Mouse (Mus musculus) layer of hippocampus, postnatal 14 days (tissue): ENCODE data around the gene Ldlrad3. TPM values are rescaled to one million over a fixed set of nuclear protein-coding genes. Genes with fewer than 3 reads are reported as not detected.
A peak's percentile ranks its signal among the peaks of the same experiment; 100 is the strongest.

Source experiments
- DNase-seq, 2 experiments: peaks; one replicate each; pipeline ENCODE4 v3.0.0; 2021 to 2022; ENCODE audit warnings: low spot score in 2 of 2, mixed read lengths in 1 of 2
- total RNA-seq, 2 experiments: library from RNA; stranded (reverse); gene quantifications; 2 replicates each; pipeline ENCODE4 v1.2.3; 2021

Ldlrad3 gene
- total RNA-seq, 2 experiments from 2014 or later = 10.5 to 12.2 TPM

DNA sequence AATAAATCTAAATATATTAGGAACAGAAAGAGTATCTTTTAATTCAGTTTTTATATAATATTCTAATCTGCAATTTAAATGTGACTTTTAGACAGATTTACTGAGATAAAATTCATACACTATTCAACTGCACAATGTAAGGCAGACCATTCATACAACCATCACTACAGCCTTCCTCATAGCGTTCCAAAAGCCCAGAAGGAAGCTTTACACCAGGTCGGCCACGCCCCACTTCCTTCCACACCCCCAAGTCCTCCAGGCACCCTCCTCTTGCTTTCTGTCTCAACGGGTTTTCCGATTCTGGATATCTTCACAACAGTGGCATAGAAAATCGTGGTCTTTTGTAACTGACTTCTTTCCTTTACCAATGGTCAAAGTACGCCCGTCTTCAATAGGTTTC is 39.8 kb downstream of the Ldlrad3 start:
- no peak for DNase-seq

DNA sequence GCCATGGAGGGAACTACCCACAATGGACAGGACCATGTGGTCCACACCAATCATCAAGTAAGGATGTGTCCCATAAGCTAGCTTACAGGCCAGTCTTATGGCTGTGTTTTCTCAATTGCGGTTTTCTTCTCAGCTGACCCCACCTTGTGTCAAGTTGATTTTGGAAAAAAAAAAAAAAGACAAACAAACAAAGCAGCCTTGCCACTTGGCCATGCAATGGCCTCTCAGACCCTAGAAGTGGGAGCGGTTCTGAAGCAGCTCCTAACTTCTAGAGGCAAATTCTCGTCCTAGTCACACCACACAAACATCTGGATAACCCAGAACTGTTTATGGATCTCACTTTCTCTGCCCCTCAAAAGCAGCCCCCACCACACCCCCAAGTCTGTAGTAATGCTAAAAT is 41.1 kb downstream of the Ldlrad3 start:
- no peak for DNase-seq

DNA sequence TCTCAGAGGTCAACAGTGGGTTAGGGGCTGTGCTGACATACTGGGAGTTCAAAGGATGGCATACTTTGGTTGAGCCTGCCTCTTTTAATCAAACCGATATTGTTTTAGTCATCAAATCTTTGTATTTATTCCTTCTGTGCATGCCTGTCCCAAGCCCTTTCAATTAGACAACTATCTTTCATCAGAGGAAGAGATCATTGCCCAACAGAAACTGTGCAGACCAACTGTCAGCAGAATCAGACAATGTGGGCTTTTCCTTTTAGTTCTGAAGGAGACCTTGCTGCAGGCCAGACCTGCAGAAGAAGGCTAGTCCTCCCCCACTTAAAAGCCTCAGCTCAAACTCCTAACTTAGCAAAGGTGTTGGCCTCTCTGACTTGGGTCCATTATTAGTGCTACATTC is 41.9 kb downstream of the Ldlrad3 start:
- no peak for DNase-seq

DNA sequence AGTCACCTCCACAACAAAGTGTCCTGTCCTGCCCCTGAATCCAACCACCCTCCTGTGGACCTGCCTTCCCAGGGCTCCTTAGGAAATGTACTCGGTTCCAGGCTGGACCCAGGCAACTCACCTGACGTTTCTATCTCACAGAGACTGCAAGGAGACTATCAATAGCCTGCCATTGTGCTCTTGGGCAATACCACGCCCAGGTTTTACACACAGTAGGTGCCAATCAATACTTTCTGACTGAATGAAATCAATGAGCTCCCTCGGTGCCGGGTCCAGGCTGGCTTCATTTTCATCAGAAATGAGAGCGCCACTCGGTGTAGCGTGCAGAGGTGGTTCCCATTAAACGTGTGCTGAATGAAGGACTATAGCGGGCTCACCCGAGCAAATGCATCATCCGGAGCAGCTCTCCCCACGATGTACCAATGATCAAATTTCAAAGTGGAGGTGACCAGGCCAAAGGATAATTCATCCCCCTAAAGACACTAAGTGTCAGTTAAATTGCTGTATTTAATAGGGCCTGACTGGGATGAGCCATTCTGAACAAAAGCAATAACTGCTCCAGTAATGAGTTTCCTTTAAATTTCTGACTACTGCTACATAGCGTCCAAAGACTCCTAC is 43.4 kb downstream of the Ldlrad3 start:
- DNase-seq = no peak

DNA sequence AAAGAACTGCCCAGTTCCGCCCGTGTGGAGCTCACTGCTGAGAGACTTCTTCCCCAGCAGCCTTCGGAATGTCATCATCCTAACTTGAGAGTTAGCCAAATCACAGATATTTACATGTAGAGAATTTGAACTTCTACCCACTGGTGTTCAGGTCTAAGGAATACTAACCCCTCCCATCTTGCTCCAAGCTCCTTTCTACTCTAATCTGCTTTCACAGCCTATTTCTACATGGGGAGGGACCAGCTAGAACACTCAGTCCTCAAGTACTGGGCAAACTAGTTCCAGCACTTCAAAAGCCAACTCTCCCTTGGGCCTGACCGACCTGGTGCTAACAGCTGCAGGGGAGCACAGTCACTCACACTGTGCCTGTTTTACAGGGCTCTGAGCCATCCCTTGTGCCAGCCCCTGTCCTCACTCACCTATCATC is 44.0 kb downstream of the Ldlrad3 start:
- no peak for DNase-seq

DNA sequence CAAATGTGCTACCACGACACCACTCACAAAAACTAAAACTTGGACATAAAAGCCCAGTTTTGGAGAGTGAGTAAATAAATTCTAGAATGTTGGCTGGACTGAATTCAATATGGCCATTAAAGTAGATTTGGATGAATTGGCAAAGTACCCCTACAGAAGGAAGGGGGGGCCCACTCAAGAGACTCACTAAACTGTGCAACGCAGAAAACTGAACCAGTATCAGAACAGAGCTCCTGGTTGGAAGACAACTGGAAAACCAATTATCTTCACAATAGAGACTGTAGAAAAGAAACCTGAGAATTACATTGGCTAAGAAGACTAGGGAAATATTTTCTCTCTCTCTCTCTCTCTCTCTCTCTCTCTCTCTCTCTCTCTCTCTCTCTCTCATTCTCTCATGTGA is 45.0 kb downstream of the Ldlrad3 start:
- no peak for DNase-seq

DNA sequence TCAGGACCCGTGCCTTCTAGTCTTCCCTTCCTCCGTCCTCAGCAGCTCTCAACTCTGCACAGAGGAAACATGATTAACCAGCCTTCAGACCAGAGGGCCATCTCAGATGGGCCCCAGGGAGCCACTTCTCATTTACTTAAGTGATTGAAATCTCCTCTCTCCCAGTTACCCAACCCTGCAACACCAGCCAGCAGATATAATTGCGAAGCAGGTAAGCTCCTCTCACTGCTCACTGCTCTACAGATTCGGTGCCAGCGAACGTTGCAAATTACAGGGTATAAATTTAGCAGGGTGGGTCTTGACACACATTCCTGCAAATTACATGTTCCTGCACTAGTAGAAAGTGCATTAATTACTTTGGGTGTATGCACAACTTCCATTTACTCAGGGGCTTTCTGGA is 48.3 kb downstream of the Ldlrad3 start:
- no peak for DNase-seq

DNA sequence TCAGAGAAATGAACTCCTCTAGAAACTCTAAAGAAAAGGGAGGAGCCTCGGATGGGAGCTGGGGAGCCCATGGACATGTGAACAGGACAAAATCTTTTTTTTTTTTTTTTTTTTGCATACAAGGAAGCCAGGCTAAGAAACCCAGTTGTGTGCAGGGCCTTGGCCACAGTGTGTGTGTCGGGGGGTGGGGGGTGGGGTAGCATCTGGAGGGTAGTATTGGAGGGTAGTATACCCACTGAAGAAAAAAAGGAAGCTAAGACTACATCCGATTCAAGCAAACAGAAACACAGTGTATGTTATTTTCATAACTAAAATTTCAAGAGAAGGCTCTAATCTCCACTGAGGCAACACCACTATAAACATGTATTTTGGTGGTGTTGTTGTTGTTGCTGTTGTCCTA is 50.0 kb downstream of the Ldlrad3 start:
- DNase-seq = no peak

DNA sequence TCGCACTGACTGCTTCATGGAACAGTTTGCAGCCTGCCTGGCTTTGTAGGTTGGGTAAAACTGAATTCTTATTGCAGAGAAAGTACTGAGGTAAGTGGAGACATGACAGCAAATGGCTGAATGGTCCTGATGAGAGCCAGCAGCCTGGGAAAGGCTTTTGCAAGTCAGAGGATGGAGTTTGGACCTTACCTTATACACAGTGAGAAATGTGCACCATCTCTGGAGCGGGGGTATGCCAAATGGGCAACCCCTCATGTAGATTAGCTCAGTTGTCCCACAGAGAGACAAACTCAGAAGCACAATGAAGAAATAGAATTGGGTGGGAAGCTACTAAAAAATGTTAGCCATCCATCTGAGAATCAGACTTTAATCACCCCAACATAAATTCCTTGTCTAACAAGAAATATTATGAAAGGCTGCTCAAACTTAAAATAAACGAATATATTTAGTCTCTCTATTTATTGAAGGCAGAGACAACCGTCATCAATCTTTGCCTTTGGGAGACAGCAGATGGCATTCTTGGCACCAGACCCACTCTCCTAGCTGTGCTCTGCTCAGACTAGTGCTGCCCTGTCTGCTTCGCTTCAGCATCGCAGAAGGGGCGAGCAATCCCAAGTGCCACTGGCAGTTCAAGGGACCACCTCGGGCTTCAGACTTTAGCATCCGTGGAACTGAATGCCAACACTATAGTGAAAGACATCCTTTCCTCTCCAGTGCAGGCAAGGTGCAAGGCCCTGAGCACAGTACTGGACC is 51.5 kb downstream of the Ldlrad3 start:
- peak; percentile 64 to 88 for DNase-seq

DNA sequence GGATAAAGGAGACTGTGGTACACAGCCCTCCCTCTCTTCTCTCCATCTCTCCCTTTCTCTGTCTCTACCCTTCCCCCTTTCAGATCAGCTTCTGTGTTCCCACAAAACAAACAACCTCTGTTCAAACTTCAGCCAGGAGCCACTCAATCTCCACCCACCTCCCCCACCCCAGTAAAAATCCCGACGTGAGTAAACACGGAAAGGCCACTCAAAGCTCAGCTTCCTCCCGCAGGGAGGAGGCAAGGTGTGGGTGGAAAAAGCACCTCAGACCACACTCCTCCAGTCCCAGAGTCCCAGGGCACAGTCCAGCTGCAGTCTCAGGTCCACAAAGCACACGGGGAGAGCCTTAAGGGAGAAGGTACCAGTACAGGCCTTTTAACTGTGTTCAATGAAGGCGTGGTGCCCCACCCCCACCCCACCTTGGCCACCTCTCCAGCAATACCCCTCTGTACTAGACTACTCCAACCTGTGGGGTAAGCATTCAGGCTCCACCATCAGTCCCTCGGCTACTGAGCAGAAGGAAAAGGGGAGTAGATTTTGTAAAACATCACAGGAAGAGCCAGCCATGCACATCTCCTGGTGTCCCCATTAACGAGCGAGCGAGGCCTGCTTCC is 53.1 kb downstream of the Ldlrad3 start:
- DNase-seq = no peak

DNA sequence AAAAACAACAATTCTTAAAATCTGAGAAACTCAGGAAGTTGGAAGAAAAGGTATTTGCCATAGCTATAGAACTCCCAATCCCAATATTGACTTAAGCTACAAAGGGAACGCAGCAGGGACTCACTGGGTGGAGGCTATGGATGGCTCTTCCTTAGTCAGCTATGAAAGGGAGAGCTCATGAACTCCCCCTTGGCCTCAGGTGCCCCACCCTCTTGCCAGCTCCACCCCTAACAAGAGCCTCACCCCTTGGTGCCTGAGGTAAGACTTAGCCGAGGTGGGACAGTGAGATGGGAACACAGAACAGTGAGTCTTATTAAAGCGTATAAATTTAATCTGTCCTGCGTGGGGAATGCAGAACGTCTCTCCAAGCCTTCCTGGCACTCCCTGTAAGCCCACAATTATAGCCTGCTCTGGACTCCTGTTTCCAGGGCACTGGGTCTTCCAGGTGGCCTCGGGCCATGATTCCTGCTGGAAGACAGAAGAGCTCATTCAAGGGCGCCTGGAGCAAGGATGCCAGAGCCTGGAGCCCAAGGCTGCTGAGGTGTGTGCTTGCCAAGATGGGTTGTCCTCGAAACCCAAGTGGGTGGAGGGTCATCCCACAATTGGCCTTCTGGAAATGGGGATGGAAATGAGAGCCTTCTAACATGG is 55.9 kb downstream of the Ldlrad3 start:
- peak in 1 of 2 experiments; percentile 86 for DNase-seq

DNA sequence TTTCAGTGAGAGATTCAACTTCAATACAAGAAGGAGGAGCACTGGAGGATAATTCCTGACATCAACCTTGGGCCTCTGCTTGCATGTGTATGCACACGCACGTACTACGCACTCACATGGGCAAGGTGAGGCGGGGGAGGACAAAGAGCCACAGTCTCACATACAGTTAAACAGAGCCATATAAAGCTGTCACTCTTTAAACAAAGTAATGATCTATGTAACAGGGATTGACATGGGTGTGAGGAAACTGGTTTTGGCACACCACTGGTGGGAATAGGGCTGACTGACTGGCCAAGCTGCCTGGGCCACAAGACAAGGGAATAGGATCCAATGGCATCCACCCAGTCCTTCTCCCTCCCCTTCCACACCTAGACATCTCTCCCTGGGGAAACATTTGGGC is 57.0 kb downstream of the Ldlrad3 start:
- no peak for DNase-seq

DNA sequence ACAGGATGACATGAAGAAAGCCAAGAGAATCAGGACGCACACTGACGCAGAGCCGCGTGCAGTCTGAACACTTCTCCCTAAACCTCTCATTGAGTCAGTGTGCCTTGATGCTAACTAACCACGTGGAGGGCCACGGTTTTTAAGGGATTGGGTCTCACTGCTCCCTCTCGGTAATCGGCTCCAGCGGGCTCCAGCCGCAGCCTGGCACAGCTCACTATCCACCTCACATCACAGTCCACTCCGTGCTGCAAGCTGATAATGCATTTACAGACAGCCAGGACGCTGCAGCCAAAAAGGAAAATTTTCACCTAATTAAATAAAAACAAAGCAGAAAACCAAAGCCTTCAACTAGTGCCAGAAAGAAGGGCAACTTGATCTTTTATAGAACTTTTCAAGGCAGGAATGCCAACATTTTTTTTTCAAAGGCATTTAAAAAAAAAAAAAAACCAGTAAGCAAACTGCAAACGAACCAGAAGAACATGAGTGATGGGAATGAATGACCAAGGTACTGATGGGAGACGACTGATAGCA is 57.6 kb downstream of the Ldlrad3 start:
- no peak for DNase-seq

DNA sequence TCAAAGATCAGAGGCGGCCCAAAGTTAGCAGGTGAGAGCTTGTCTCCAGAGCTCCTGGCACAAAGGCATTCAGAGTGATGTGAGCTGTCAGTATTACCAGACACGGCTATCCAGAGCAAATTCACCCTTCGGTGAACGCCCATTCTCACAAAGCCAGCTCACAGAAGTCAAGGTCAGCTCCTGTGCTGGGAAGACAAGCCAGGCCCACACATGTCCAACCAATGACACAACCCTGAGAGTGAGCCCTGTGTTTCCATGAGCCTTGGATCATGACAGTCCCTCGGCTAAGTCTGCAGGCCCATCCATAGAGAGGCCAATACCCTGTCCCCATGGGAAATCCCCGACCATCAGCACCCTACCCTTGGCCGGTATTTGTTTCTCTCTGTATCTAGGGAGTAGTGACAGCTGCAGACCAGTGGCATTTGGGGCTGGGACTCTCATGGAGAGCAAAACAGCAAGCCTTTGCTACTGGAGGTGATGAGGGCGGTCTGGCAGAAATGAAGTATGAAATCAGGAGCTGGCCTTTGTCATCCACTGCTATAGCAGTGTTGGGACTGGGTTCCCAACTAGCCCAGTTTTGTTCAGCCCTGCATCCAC is 58.3 kb downstream of the Ldlrad3 start:
- DNase-seq = no peak

DNA sequence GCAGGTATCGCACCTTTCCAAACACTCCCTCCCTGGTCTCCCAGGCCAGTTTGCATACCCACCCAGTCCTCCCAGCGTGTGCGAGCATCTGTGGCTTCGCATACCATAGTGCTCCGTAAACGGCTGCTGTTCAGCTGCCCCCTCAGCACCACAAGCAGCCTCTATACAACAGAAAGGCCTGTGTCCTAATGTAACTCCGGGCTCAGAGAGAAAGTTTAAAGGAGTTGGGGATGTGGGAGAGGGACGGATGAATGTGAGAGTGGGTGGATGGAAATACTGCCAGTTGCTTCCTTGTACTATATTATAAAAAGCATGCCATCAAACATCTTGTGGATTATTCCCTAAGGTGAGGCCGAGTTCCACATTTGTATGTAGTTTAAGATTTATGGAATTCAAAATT is 59.0 kb downstream of the Ldlrad3 start:
- DNase-seq = no peak

DNA sequence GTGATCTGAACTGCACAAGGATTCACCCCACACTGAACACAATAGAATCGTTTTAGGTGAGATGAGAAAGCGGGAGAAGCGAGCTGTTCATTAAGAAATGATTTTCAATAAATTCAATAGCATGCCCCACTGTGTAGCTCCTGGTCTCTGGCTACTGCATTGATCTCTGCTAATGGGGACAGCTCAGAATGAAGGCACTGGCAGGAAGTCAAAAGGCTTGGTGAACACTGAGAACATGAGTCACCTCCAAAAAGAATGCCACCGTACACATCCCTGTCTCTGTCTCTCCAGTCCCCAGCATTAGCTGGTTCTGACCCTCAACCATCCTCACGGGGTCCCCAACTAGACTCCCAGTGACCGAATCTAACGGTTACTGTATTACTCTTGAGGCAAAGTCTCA is 60.1 kb downstream of the Ldlrad3 start:
- DNase-seq = no peak

DNA sequence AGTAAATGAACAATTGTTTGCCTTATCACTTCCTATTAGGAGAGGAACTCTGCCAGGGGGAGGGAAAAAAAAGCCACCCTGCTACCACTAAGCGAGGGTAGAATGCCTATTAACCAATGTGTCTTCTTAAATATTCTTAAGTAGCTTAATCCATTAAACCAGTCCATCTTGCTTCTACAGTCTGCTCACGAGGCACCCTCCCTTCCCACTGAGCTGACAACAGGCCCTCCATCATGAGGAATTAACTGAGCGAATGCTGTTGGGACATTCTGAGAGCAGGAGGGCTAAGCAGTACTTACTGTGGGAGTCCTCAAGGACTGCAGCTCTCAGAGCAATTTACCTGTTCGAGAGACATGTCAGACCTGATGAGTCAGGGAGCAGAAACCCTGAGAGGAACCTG is 61.1 kb downstream of the Ldlrad3 start:
- DNase-seq = no peak

DNA sequence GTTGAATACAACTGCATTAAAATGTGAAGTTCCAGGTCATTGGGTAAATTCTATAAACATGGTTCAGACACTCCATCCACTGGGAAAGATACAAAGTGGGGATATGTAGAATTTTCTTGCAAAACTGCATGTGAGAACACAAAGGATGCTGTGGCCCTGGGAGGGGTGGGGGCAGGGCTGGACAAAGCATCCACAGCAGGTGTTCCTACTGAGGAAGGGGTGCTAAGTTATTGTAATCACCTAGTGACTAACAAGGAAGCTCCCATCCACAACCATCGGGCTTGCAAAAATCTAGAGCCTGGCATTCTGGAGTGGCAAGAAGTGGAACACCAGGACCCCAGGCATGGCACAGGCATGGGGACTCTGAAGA is 64.1 kb downstream of the Ldlrad3 start:
- DNase-seq = no peak

DNA sequence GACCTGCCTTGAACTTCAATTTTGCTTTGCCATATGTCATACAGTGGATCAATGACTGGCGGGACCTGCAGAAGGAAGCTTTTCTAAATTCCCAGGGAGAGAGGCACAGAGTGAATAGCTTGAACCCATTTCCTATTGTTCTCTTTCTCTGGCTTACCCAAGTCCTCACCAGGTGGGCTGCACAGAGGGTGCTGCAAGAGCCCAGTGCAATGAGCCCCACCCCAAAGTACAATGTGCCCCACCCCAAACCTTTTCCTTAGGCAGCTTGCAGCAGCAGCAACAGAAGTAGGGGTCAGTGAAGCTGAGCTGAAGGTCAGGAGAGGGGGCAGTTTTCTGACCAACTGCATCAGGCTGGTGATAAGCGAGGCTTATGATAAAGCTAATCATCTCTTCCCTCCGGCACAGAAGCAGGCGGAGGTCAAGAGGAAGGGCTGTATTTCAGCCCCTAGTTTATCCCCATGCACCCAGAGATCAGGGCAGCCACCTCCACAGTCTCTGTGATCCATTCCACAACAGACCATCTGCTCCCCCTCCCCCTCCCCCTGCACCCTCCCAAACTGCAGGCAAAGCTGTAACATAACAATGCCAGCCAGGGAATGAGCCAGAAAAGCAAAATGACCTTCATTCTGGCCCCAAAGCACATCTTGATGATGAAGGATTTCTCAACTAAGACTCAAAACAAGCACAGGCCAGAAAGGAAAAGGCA is 64.6 kb downstream of the Ldlrad3 start:
- DNase-seq = no peak

DNA sequence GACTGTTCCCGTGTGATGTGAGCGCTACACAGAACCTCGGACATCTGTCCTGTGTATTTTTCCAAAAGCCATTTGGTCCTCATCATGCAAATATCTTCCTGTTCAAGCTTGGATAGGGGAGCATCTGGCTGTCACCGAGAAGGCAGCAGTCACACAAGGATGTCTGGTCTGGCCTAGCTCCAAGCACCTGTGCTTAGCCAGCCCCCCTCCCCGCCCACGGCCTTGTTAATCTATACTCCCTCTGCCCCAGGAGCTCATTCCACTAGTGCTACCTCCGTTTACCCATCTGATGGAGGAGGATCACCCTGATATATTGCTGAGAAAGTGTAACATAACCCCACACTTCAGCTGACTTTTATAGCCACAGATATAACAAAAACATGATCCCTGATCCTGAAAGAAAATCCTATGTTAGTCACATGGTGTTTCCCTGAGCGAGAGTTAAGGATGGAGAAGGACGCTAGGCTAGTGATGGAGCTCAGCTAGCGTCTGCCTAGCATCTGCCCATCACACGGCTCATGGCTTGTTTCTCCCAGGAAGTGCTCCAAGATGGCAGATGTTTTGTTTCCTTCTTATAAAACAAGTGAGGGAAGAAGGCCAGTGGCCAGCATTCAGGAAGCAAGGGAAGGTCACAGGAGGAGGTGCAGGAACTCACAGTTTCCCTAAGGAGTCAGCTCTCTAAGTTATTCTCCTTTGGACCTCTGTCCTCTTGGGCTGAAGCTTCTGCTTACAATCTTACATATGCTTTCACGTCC is 66.3 kb downstream of the Ldlrad3 start:
- DNase-seq = no peak
